Mouse (Mus musculus) testis, adult 2 months (tissue): ENCODE data around the gene Mgat5b. TPM values are rescaled to one million over a fixed set of nuclear protein-coding genes. Genes with fewer than 3 reads are reported as not detected.

Experiments
- H3K27ac ChIP-seq: fragments of 200-500 bp; 2 replicates; pipeline ENCODE4 v1.5.1; 2012; ENCODE audit warnings: low read depth, low read length; ENCODE audit not compliant: control insufficient read depth, insufficient read depth
- H3K27me3 ChIP-seq: fragments of 200-500 bp; 2 replicates; pipeline ENCODE4 v1.6.1; 2012; ENCODE audit warnings: mild to moderate bottlenecking, low read length, moderate library complexity; ENCODE audit not compliant: control insufficient read depth, insufficient read depth
- H3K36me3 ChIP-seq: fragments of 200-500 bp; 2 replicates; pipeline ENCODE4 v1.6.1; 2012; ENCODE audit warnings: mild to moderate bottlenecking, low read length; ENCODE audit not compliant: control insufficient read depth, insufficient read depth
- H3K4me1 ChIP-seq: fragments of 200-500 bp; 2 replicates; pipeline ENCODE4 v1.6.1; 2012; ENCODE audit warnings: low read length; ENCODE audit not compliant: control insufficient read depth, insufficient read depth
- H3K4me3 ChIP-seq: fragments of 200-500 bp; 2 replicates; pipeline ENCODE4 v1.5.1; 2012; ENCODE audit warnings: low read depth, mild to moderate bottlenecking, low read length, moderate library complexity, mixed read lengths; ENCODE audit not compliant: control insufficient read depth
- CTCF ChIP-seq: fragments of 200-500 bp; IDR thresholded peaks from 2 replicates; pipeline ENCODE4 v1.5.1; 2012; ENCODE audit warnings: low read depth, mild to moderate bottlenecking, inconsistent platforms, low read length, moderate library complexity; ENCODE audit not compliant: control insufficient read depth, insufficient read depth, insufficient replicate concordance
- POLR2A ChIP-seq: fragments of 200-500 bp; IDR thresholded peaks from 2 replicates; pipeline ENCODE4 v1.6.1; 2012; ENCODE audit warnings: low read depth, mild to moderate bottlenecking, inconsistent platforms, low read length, moderate library complexity; ENCODE audit not compliant: control insufficient read depth
- polyA plus RNA-seq: library from polyadenylated mRNA; depleted of rRNA; stranded (reverse); fragments of >200 nt; gene quantifications from 2 replicates; pipeline ENCODE4 v1.2.3, GENCODE M21; 2012

Gene Mgat5b
- polyA plus RNA-seq, 1 experiment, result 5.9 TPM

DNA sequence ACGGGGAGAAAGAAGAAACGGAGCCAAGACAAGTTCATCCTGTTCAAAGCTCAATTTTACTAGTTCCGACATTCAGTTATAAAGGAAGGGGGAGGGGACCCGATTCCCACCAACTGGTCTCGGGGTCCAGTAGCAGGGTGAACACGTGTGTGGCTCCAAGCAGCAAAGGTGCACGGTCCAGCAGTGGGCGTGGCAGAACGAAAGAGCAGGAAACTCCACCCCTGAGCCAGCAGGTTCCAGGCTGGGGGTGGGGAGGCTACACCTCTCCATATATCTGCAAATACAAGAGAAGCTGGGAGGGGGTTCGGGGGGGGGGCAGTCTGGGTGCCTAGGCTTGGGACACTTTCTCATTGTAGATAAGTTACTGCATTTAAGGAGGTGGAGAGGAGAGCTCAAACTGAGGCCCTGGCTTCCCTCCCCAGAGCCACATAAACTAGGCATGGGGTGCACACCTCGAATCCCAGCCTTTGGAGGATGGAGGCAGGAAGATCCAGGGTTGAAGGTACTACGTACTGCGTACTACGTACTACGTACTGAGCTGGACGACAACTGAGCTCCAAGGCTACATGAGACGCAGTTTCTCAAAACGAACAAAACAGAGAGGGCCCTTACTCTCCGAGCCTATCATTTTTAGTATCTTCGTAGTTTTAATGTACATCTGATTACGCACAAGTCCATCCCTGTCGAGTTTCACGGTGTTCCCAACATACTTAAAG lies 12.8 kb upstream of the Mgat5b start:
- TF ChIP-seq POLR2A (no peak), CTCF (no peak)
- H3K36me3 ChIP-seq, result no peaks in the 10 kb centered on the region
- H3K27ac ChIP-seq, result no peak overlapping the region
- H3K4me3 ChIP-seq, result peak overlapping the region; percentile 6
- H3K4me1 ChIP-seq, result peaks cover 8% of the 10 kb centered on the region
- no peaks in the 10 kb centered on the region for H3K27me3 ChIP-seq

DNA sequence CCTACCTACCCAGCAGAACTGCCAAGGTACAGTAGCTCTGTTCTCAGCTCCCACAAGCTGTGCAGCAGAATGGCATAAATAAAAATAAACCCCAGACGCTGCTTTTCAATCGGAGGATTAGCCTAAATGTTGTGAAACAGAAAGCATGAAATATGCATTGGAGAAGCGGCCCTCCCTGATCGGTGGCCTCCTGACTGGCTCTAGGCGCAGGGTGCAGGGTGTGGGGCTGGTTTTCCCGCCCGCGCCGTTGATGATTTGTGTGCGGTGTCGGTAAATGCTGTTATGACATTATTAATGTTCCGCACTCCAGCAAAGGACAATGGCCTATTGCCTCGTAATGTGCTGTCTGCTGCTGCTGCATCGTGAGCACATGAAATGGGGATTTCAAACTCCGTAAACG lies 5.1 kb upstream of the Mgat5b start:
- H3K4me3 ChIP-seq, result no peak overlapping the region
- H3K4me1 ChIP-seq, result peaks cover 2% of the 10 kb centered on the region; the same call in 1 of the 2 replicates
- H3K36me3 ChIP-seq, result no peaks in the 10 kb centered on the region
- no peaks in the 10 kb centered on the region for H3K27me3 ChIP-seq
- no peak overlapping the region for H3K27ac ChIP-seq
- TF ChIP-seq CTCF (no peak), POLR2A (no peak)

DNA sequence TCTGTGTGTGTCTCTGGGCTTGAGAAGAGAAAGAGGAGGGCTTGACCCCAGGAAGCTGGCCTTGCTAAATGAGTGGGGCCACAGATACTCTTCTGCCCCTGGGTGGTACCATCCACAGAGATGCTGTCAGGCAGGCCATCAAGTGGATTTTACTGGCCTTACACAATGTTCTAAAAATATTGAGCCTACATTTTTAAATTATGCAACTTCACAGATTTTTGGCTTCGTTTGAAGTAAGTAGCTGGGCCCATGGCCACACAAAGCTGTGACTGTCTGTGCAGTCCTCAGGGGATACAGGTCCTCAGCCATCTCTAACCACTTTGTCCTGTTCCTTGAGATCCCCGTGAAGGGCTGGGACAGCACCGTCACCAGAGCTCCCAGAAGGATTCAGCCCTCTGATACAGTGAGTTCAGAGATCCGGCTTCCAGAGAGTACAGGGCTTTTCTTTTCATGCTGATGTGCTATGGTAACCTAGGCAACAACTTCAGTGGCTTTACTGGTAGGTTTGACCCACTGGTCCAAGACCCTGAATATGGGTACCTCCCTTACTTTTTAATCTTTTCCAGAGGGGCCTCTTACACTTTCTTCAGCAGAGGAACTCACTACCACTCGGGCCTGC lies 4.3 kb upstream of the Mgat5b start:
- no peaks in the 10 kb centered on the region for H3K27me3 ChIP-seq

DNA sequence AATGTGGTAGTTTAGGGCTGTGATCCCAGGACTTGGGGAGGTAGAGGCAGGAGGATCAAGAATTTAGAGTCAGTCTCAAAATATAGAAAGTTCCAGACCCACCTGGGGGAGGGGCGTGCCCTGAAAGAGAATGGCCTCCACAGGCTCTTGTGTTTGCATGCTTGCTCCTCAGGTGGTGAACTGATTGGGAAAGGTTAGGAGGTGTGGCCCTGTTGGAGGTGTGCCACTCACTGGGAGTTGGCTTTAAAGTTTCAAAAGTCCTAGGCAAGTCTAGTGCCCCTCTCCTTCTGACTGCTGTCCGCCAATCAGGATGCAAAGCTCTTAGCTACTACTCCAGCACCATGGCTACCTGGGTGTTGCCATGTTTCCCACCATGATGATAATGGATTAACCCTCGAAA lies 3.4 kb upstream of the Mgat5b start:
- TF ChIP-seq POLR2A (no peak), CTCF (no peak)
- H3K27me3 ChIP-seq, result no peaks in the 10 kb centered on the region
- no peaks in the 10 kb centered on the region for H3K36me3 ChIP-seq
- H3K4me1 ChIP-seq, result peaks cover 13% of the 10 kb centered on the region
- no peak overlapping the region for H3K4me3 ChIP-seq
- no peak overlapping the region for H3K27ac ChIP-seq

More for the DNA sequence above, 4.3 kb upstream of the Mgat5b start:
- peaks cover 9% of the 10 kb centered on the region for H3K4me1 ChIP-seq
- H3K36me3 ChIP-seq, result no peaks in the 10 kb centered on the region
- H3K4me3 ChIP-seq, result no peak overlapping the region
- TF ChIP-seq POLR2A (no peak), CTCF (no peak)
- no peak overlapping the region for H3K27ac ChIP-seq

DNA sequence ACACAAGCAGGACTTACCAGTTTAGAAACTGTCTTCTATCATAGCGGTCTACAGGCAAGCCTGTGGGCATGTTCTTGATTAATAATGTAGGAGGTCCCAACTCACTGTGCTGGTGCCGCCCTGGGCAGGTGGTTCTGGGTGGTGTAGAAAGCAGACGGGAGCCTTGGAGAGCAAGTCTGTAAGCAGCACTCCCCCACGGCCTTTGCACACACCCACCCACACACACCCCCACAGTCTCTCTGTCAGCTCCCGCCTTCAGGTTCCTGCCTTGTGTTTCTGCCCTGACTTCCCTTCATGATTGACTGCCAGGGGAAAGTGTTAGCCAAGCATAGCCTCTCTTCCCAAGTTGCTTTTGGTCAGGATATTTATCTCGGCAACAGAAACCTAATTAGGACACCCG lies 1.3 kb upstream of the Mgat5b start:
- TF ChIP-seq POLR2A (no peak), CTCF (no peak)
- Histone ChIP-seq H3K4me1 (peaks cover 13% of the 10 kb centered on the region), H3K4me3 (no peak overlapping the region), H3K36me3 (no peaks in the 10 kb centered on the region), H3K27me3 (no peaks in the 10 kb centered on the region), H3K27ac (no peak overlapping the region)

DNA sequence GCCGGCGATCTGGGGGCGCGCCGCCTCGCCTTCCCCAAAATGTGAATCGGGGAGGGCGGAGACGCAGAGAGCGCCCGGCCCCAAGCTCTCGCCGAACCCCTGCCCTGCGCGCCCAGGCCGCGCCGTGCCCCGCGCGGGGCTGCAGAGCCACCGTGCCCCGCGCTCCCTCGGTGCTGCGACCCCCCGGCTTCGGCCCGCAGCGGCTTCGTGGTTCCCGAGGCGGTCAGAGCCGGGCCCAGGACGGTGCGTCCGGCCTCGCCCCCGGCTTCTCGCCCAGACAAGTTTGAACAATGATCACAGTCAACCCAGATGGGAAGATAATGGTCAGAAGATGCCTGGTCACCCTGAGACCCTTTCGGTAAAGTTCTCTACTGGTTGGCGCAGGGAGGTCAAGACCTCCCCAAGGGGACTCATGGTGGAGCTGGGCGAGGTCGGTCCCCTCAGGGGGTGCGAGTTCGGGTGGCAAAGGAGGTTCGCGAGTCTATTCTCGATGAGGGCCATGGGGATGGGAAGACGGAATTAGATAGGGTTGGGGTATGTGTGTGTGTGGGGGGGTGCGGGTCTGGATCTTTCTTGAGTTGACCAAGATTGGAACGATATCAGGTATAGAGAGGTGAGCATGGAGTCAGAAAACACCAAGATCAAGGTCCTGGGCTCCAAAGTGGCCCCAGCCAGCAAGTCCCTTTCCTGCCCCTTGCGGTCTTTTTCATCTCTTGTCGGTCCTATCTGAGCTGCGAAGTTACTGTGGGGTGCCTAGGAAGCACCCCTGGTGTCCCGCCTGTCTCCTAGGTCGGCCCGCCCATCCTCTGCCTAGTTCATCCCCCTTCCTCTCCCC lies 740 bp downstream of the Mgat5b start:
- Histone ChIP-seq H3K36me3 (no peaks in the 10 kb centered on the region), H3K27me3 (no peaks in the 10 kb centered on the region), H3K4me1 (peaks cover 13% of the 10 kb centered on the region), H3K4me3 (peak overlapping the region; percentile 72), H3K27ac (no peak overlapping the region)
- TF ChIP-seq CTCF, result no peak
- no peak for TF ChIP-seq POLR2A

DNA sequence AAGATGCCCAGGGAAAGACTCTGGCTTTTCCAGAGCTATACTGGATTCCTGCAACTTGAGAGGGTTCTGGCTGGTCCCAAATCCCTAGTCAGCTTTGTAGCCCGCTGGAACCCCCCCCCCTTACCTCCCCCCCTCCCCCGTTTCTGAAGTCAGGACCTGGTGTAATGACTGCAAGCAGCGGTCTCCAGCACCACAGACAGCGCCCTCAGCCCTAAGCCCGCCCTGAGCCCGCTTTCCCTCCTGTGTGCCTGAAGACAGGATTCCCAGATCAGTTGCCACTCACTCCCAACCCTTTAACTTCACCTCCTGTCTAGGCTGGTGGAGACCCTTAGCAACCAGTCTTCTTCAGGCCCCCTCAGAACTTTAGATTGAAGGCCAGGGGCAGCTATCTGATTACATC lies 2.1 kb downstream of the Mgat5b start:
- TF ChIP-seq POLR2A (no peak), CTCF (no peak)
- Histone ChIP-seq H3K36me3 (no peaks in the 10 kb centered on the region), H3K4me3 (no peak overlapping the region), H3K27me3 (no peaks in the 10 kb centered on the region), H3K4me1 (peaks cover 13% of the 10 kb centered on the region), H3K27ac (no peak overlapping the region)
